Mouse (Mus musculus) heart, adult 9 months (tissue): ENCODE data around the gene Il12a.
"Not testable (repeated sequence)": the region's sequence is repeated elsewhere in the genome, so short reads cannot be mapped to it uniquely, and the experiment has no call there.

ENCODE experiments used
- DNase-seq, 2 experiments: peaks; one replicate each; pipeline ENCODE4 v3.0.0; 2022; ENCODE audit warnings: low spot score in 2 of 2

Gene Il12a

DNA sequence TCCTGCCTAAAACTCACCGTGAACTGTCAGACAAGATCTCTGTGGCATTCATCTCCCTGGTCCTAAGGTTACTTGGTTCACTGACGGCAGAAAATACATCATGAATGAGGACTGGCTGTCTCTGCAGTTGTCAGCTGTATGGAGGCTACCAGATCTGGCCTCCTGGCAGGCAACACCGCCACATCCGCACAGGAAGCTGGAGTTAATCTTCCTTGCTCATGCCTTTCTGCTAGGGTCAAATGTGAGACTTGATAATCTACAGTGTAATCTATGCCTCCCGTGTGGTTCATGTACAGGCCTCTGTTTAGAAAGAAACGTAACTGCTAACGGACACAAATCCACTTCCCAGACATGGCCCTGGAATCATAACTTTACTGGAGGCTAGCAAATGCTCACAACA, 51.5 kb downstream of the Il12a start:
- no peak for DNase-seq

DNA sequence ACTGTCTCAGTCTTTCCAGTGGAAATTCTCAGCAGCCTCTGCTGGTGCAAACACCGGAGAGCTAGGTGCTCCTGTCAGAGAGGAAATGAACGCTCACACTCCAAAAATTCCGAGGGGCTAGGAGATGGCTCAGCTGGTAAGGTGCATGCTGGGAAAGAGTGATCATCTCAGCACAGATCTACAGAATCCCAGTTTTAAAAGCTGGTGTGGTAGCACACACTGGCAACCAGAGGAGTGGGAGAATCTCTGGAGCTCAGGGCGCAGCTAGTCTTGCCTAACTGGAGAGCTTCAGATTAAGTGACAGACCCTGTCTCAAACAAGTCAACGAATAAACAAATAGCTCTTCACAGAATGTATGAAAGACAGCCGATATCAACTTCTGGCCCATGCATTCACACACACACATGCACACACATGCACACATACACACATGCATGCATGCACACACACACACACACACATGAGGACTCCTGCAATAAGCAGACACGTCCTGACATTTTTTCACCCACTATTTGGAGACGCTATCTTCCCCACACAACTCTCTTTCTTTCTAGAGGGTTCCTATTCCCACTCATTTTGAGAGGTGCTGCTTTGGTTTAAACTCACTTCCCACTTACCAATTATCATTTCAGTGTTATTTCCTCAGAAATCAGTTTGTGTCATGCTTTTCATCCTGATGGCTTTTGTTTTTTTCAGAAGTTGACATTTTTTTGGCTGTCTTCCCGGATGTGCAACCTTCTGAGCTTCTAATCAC, 52.5 kb downstream of the Il12a start:
- DNase-seq, result no peak

DNA sequence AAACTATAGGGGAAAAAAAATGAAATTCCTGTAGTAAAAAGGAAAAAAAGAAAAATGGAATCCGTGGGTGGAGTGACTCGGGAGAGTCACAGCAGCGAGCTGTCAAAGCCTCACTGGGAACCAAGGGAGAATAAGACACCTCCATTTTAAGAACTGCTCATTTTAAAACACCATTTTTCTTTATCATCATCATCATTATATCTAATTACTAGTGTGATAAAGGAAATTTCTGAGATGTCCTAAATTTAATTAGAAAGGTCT, 53.0 kb downstream of the Il12a start:
- no peak for DNase-seq

DNA sequence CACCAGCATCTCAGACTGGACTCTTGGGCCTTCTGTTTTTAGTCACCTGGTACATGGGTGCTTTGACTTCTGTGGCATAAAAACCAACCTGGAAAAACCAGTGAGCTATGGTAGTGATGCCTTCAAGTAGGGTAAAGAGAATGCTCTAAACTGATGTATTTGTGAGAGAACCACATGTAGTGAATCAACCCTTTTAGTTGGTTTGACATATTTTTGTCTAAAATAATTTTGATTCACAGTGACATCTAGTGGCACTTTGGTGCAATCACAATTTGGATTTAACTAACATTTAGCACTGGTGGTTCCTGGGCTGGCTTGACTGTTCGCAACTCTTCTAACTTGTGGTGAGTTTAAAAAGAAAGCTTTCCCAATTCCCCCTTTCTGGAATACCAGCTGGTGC, 53.7 kb downstream of the Il12a start:
- DNase-seq, result no peak

DNA sequence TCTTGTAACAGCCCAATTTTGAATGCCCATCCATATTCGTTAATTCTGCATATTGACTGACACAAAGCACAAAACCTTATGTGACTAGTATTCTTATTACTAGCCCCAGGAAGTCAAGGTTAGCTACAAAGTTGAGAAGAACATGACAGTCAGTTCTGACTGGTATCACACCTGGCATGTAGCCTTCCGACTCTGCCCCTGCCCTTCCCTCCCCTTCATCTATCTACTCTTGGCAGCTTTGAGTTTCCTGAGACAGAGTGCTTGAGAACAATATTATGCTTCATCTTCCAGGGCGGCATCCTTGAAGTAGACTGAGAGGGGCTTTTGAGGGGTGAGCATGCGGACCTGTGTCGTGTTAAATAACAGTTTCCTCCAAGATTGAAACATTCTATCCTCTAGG, 54.6 kb downstream of the Il12a start:
- DNase-seq, result no peak

- DNase-seq, result not testable (repeated sequence)
These were observed 55.8 kb downstream of the Il12a start for GRCm38 (mm10) chr3:68746282-68746681.
